Mouse (Mus musculus) embryonic facial prominence, embryonic 11.5 days (tissue): ENCODE results near the gene Ndufs1. TPM values are rescaled to one million over a fixed set of nuclear protein-coding genes. Genes with fewer than 3 reads are reported as not detected.
"Not testable (repeated sequence)": the region's sequence is repeated elsewhere in the genome, so short reads cannot be mapped to it uniquely, and the experiment has no call there.

Experiments
- ATAC-seq: fragments of 200-750 bp; cut with Nextera tagmentation; replicated peaks from 2 replicates; pipeline ENCODE4 v1.8.0; 2017; ENCODE audit warnings: low read depth; ENCODE audit not compliant: insufficient number of reproducible peaks, low FRiP score, low TSS enrichment
- DNase-seq: peaks from one replicate; pipeline ENCODE4 v3.0.0-alpha.2; 2015; ENCODE audit warnings: low spot score
- H3K27ac ChIP-seq: fragments of 300-500 bp; sonication (generic); replicated peaks from 2 replicates; pipeline ENCODE4 v1.5.1; 2014; ENCODE audit warnings: mild to moderate bottlenecking, low read depth, low read length, control low read depth
- H3K27me3 ChIP-seq: fragments of 300-500 bp; sonication (generic); 2 replicates; pipeline ENCODE4 v1.6.1; 2014; ENCODE audit warnings: mild to moderate bottlenecking, low read length, moderate library complexity, mixed read lengths; ENCODE audit not compliant: control insufficient read depth, insufficient read depth
- H3K36me3 ChIP-seq: fragments of 300-500 bp; sonication (generic); replicated peaks from 2 replicates; pipeline ENCODE4 v1.6.1; 2014; ENCODE audit warnings: low read depth, mild to moderate bottlenecking, low read length, moderate library complexity, mixed read lengths; ENCODE audit not compliant: control insufficient read depth, insufficient read depth
- H3K4me1 ChIP-seq: fragments of 300-500 bp; sonication (generic); 2 replicates; pipeline ENCODE4 v1.6.1; 2014; ENCODE audit warnings: low read length, mixed read lengths; ENCODE audit not compliant: control insufficient read depth, insufficient read depth
- H3K4me2 ChIP-seq: fragments of 300-500 bp; sonication (generic); 2 replicates; pipeline ENCODE4 v1.6.1; 2014; ENCODE audit warnings: low read depth, mild to moderate bottlenecking, control low read depth, low read length, moderate library complexity
- H3K4me3 ChIP-seq: fragments of 300-500 bp; sonication (generic); 2 replicates; pipeline ENCODE4 v1.5.1; 2014; ENCODE audit warnings: low read depth, low read length, control low read depth
- H3K9ac ChIP-seq: fragments of 300-500 bp; sonication (generic); replicated peaks from 2 replicates; pipeline ENCODE4 v1.6.1; 2014; ENCODE audit warnings: mild to moderate bottlenecking, control low read depth, low read length
- H3K9me3 ChIP-seq: fragments of 300-500 bp; sonication (generic); replicated peaks from 2 replicates; pipeline ENCODE4 v1.6.1; 2016; ENCODE audit warnings: mild to moderate bottlenecking, low read length, inconsistent platforms, mixed read lengths; ENCODE audit not compliant: control insufficient read depth
- WGBS: fragments of 180-500 bp; shearing (Covaris S2); extraction: QIAGEN DNeasy Blood & Tissue Kit; methylation state at CpG from one replicate; pipeline ENCODE4 v1.1.7; 2014; 5-methylcytosine and 5-hydroxymethylcytosine counted together
- polyA plus RNA-seq: library from polyadenylated mRNA; unstranded; fragments of >200 nt; fragmentation: Nextera tagmentation; extraction: Ambion mirVana; gene quantifications from 2 replicates; pipeline ENCODE4 v1.2.1, GENCODE M21; 2014

Gene Ndufs1
- polyA plus RNA-seq, 1 experiment from 2014 or later, result 160 TPM

GRCm38 (mm10) chr1:63181480-63181879, 4.8 kb upstream of the Ndufs1 start:
- Histone ChIP-seq H3K4me1 (no peaks in the 10 kb centered on the region; the same call in 1 of the 2 replicates), H3K36me3 (no peaks in the 10 kb centered on the region), H3K27me3 (no peaks in the 10 kb centered on the region), H3K4me2 (no peak overlapping the region), H3K9me3 (no peaks in the 10 kb centered on the region), H3K27ac (no peak overlapping the region), H3K4me3 (no peak overlapping the region), H3K9ac (no peak overlapping the region)
- ATAC-seq (peak; percentile 26), DNase-seq (no peak)
- WGBS, result 97% methylated on average over 1 of the region's 1 CpGs

GRCm38 (mm10) chr1:63181019-63181418, 4.4 kb upstream of the Ndufs1 start:
- no peak overlapping the region for H3K4me3 ChIP-seq
- H3K9ac ChIP-seq, result no peak overlapping the region
- WGBS, result 11% methylated on average over 3 of the region's 3 CpGs
- H3K9me3 ChIP-seq, result no peaks in the 10 kb centered on the region
- no peak overlapping the region for H3K4me2 ChIP-seq
- peak; percentile 75 for ATAC-seq
- H3K36me3 ChIP-seq, result no peaks in the 10 kb centered on the region
- H3K4me1 ChIP-seq, result no peaks in the 10 kb centered on the region; the same call in 1 of the 2 replicates
- H3K27me3 ChIP-seq, result no peaks in the 10 kb centered on the region
- DNase-seq, result peak; percentile 99
- no peak overlapping the region for H3K27ac ChIP-seq

DNA sequence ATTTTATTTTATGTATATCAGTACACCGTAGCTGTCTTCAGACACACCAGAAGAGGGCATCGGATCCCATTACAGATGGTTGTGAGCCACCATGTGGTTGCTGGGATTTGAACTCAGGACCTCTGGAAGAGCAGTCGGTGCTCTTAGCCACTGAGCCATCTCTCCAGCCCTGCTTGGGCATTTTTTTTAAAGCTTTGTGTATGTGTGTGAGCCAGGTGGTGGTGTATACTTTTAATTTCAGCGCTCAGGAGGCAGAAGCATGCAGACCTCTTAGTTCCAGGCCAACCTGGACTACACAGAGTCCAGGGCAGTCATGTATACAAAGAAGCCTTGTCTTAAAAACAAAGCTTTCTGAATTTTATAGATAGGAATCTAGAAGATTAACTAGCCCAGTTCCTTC, 3.9 kb upstream of the Ndufs1 start:
- H3K27me3 ChIP-seq, ATAC-seq, H3K27ac ChIP-seq, H3K9me3 ChIP-seq, DNase-seq, H3K4me1 ChIP-seq, H3K9ac ChIP-seq, H3K36me3 ChIP-seq, H3K4me2 ChIP-seq, H3K4me3 ChIP-seq: not testable (repeated sequence)
- 72% methylated on average over 4 of the region's 4 CpGs for WGBS

DNA sequence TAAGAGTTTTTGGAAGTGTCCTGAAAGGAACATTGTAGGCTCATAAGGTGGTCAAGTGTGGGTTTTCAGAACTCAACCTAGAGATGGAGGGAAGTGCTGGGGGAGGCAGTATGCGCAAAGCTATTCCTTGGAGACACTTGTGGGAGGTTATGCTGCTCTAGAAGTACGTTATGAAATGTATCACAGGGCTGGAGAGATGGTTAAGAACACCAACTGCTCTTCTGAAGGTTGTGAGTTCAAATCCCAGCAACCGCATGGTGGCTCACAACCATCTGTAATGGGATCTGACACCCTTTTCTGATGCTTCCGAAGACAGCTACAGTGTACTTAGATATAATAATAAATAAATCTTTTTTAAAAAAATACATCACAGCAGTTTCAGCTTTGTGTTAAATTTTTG, 3.5 kb upstream of the Ndufs1 start:
- no peak for ATAC-seq
- Histone ChIP-seq H3K4me2 (no peak overlapping the region), H3K36me3 (no peaks in the 10 kb centered on the region), H3K4me3 (no peak overlapping the region), H3K9me3 (no peaks in the 10 kb centered on the region), H3K9ac (no peak overlapping the region), H3K27ac (no peak overlapping the region), H3K4me1 (no peaks in the 10 kb centered on the region; the same call in none of the 2 replicates), H3K27me3 (no peaks in the 10 kb centered on the region)
- 86% methylated on average over 4 of the region's 4 CpGs for WGBS
- no peak for DNase-seq

DNA sequence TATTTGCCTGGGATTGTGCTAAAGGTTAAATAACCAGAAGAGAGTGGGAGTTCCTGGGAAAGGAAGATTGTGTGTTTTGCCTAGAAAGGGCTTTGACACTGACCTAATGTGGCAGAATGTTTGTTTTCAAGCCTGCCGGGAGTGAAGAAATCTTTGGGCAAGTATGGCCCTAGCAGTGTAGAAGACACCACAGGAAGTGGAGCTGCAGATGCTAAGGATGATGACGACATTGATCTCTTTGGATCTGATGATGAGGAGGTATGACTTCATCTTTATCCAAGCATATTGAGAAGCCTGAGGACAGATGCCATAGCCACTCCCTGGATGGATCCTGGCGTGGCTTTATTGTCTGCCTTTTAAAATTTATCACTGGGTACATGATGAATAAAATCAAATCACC, 1.7 kb upstream of the Ndufs1 start:
- no peak overlapping the region for H3K4me3 ChIP-seq
- no peak overlapping the region for H3K27ac ChIP-seq
- no peak for ATAC-seq

DNA sequence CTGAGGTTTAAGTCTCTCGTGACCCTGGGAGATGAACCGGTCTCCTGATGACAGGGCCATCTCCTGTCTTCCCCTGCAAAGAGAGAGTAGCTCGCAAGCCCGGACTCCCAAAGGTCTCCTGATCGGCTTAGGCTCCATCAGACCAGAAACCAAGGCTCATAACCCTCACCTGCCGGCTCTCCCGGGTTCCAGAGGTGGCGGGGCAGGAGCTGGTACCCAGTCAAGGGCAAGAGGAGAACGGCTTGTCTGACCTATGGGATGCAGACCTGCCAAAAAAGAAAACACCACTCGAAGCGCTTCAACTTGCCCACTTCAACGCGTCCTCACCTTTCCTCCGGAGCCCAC, 402 bp downstream of the Ndufs1 start:
- ATAC-seq, result peak; percentile 53; the same call in 1 of the 2 replicates
- no peaks in the 10 kb centered on the region for H3K27me3 ChIP-seq
- no peak overlapping the region for H3K27ac ChIP-seq
- peak overlapping the region; percentile 70 for H3K4me2 ChIP-seq
- DNase-seq, result no peak
- peak overlapping the region; percentile 93 for H3K4me3 ChIP-seq
- H3K4me1 ChIP-seq, result no peaks in the 10 kb centered on the region; the same call in none of the 2 replicates
- WGBS, result under 1% methylated on average over 14 of the region's 14 CpGs
- H3K9ac ChIP-seq, result peak overlapping the region; percentile 96
- H3K36me3 ChIP-seq, result no peaks in the 10 kb centered on the region
- H3K9me3 ChIP-seq, result no peaks in the 10 kb centered on the region

More for the DNA sequence above, 1.7 kb upstream of the Ndufs1 start:
- H3K9ac ChIP-seq, result peak overlapping the region; percentile 96
- H3K36me3 ChIP-seq, result no peaks in the 10 kb centered on the region
- 76% methylated on average over 3 of the region's 3 CpGs for whole genome bisulfite sequencing
- DNase-seq, result no peak
- no peaks in the 10 kb centered on the region for H3K9me3 ChIP-seq
- no peaks in the 10 kb centered on the region; the same call in none of the 2 replicates for H3K4me1 ChIP-seq
- peak overlapping the region; percentile 50; the same call in 1 of the 2 replicates for H3K4me2 ChIP-seq
- no peaks in the 10 kb centered on the region for H3K27me3 ChIP-seq

GRCm38 (mm10) chr1:63175853-63176252, 780 bp downstream of the Ndufs1 start:
- peak overlapping the region; percentile 96 for H3K9ac ChIP-seq
- no peak overlapping the region for H3K27ac ChIP-seq
- peak overlapping the region; percentile 70 for H3K4me2 ChIP-seq
- H3K36me3 ChIP-seq, result no peaks in the 10 kb centered on the region
- no peaks in the 10 kb centered on the region for H3K27me3 ChIP-seq
- no peaks in the 10 kb centered on the region; the same call in none of the 2 replicates for H3K4me1 ChIP-seq
- ATAC-seq (no peak), DNase-seq (no peak)
- 11% methylated on average over 11 of the region's 11 CpGs for WGBS
- peak overlapping the region; percentile 93 for H3K4me3 ChIP-seq
- no peaks in the 10 kb centered on the region for H3K9me3 ChIP-seq

DNA sequence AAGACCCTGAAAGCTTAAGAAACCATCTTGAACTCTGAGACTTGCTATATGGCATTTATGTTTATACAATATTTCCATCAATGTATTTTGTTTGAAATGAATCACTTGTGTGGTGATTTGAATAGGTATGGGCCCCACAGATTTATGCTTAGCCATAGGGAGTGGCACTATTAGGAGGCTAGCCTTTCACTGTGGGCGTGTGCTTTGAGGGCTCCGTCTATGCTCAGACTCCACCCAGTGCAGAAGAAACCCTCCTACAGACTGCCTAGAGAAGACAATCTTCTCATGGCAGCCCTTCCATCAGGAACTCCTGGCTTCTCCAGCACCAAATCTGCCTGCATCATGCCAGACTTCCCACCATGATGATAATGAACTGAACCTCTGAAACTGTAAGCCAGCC, 8.0 kb downstream of the Ndufs1 start:
- H3K9ac ChIP-seq, result no peak overlapping the region
- no peak overlapping the region for H3K4me2 ChIP-seq
- H3K27ac ChIP-seq, result no peak overlapping the region
- ATAC-seq (no peak), DNase-seq (no peak)
- no peaks in the 10 kb centered on the region for H3K4me1 ChIP-seq
- no peak overlapping the region for H3K4me3 ChIP-seq
- WGBS, result 89% methylated on average over 2 of the region's 2 CpGs
- H3K27me3 ChIP-seq, result no peaks in the 10 kb centered on the region
- no peaks in the 10 kb centered on the region for H3K9me3 ChIP-seq
- H3K36me3 ChIP-seq, result peaks cover 10% of the 10 kb centered on the region; the same call in 1 of the 2 replicates
